Mouse (Mus musculus) small intestine, adult 2 months (tissue): Measurements from ENCODE around the gene Atxn7l2.

Source experiments
- CTCF ChIP-seq: fragments of 200-500 bp; IDR thresholded peaks from 2 replicates; pipeline ENCODE4 v1.5.1; 2012; ENCODE audit warnings: low read depth, mild to moderate bottlenecking, control low read depth, inconsistent platforms, low read length, moderate library complexity, mixed read lengths; ENCODE audit not compliant: insufficient replicate concordance, insufficient read length; ENCODE audit errors: extremely low read depth
- POLR2A ChIP-seq: fragments of 200-500 bp; IDR thresholded peaks from 2 replicates; pipeline ENCODE4 v1.6.1; 2012; ENCODE audit warnings: low read depth, mild to moderate bottlenecking, control low read depth, inconsistent platforms, low read length, moderate library complexity

DNA sequence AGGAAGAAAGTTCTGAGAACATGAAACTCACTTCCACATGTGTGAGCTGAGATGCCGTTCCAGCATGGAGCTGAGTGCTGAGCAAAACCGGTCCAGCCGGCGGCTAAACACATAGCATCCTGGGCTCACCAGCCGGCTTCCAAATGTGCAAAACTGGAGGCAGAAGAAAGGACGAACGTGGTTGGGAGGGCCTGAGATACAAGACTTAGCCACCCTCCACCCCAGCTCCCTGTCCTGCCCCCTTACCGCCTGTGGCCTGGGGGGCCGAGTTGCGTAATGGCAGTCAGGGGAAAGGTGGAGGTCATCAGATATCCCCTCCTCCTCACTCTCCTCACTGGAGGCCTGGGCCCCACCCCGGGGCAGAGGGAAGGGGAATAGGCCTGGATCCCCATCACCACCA lies 6.3 kb downstream of the Atxn7l2 start:
- TF ChIP-seq POLR2A (no peak), CTCF (no peak)
